Mouse (Mus musculus) E14TG2a.4 (cell line): Measurements from ENCODE around the gene Rplp2.
"Not testable (repeated sequence)": the region's sequence is repeated elsewhere in the genome, so short reads cannot be mapped to it uniquely, and the experiment has no call there.

Source experiments
- H3K27me3 ChIP-seq: 2 replicates; pipeline ENCODE4 v1.6.1; 2014; ENCODE audit warnings: low read length, control low read depth; ENCODE audit not compliant: insufficient read depth
- H3K36me3 ChIP-seq: 2 replicates; pipeline ENCODE4 v1.6.1; 2014; ENCODE audit warnings: low read length, control low read depth; ENCODE audit not compliant: insufficient read depth
- H3K4me1 ChIP-seq: replicated peaks from 2 replicates; pipeline ENCODE4 v1.6.1; 2014; ENCODE audit warnings: low read depth, low read length, control low read depth
- H3K4me3 ChIP-seq: replicated peaks from 2 replicates; pipeline ENCODE4 v1.5.1; 2014; ENCODE audit warnings: mild to moderate bottlenecking, low read length
- H3K9me3 ChIP-seq: 2 replicates; pipeline ENCODE4 v1.6.1; 2014; ENCODE audit warnings: low read length, control low read depth
- CTCF ChIP-seq: conservative IDR thresholded peaks from 2 replicates; pipeline ENCODE4 v1.5.1; 2014; ENCODE audit warnings: low read length
- NANOG ChIP-seq: IDR thresholded peaks from 2 replicates; pipeline ENCODE4 v1.6.1; 2014; ENCODE audit warnings: borderline replicate concordance, low read length, mixed read lengths
- POU5F1 ChIP-seq: IDR thresholded peaks from 2 replicates; pipeline ENCODE4 v1.6.1; 2014; ENCODE audit warnings: low read length, borderline replicate concordance

Rplp2 gene

DNA sequence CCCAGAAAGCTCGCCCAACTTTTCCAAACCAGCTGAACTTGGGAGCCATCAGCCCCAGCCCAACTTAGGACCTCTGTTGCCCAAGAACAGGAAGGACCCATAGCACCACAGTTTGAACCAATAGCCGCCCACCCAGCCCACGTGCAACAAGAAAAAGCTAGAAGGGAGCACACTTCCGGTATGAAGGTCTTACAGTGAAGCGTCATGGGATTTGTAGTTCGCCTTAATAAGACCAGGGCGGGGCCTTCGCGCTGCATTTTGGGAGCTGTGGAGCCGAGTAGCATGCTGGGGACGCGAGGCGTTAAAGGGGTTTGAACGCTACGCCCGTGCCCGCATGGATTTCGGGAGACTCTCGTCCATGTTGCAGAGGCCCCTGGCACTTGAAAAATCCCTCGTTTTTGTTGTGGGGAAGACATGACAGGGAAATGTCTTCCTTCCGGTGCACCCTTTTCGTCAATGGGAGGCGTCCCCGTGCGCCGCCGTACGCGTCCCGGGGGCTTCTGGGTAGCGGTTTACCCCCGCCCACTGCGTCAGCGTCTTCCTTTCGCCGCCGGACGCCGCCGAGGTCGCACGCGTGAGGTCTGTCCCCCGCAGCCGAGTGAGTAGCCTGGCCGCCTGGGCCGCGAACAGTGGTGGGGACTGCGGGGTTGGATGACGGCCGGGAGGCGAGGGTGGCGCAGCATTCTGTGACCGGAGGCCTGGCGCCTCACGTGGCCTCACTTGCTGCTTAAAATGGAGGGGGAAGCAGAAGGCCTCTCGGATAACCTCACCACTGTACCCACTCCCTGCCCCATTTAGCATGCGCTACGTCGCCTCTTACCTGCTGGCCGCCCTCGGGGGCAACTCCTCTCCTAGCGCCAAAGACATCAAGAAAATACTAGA is at the start of gene Rplp2:
TSS of gene Rplp2 (plus strand) at position 261 of the 882 bp plus-strand sequence.
- Histone ChIP-seq H3K36me3 (peaks cover 53% of the 10 kb centered on the region), H3K4me1 (peaks cover 79% of the 10 kb centered on the region), H3K4me3 (peak within 1 kb of the TSS; percentile 96), H3K27me3 (no peaks in the 10 kb centered on the region), H3K9me3 (no peaks in the 10 kb centered on the region)
- no peak for TF ChIP-seq NANOG
- no peak for TF ChIP-seq CTCF
- no peak for TF ChIP-seq POU5F1

DNA sequence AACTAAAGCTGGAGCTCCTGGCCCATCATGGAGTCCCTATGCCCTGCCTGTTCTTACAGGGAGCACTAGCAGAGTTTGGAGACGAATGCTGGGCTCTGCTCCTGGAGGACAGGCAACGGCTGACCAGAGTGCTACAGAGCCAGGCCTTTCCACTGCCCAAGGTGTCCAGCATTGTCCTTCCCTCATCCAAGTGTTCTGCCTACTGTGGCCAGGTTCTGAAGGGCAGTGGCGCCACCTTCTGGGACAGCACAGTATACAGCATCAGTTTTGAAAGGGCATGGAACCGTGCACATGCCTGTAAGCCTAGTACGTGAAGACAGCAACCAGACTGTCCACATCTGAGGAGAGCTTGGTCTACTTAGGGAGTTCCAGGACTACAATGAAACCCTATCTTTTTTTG is 43.9 kb upstream of the Rplp2 start:
- H3K4me3 ChIP-seq = no peak overlapping the region

DNA sequence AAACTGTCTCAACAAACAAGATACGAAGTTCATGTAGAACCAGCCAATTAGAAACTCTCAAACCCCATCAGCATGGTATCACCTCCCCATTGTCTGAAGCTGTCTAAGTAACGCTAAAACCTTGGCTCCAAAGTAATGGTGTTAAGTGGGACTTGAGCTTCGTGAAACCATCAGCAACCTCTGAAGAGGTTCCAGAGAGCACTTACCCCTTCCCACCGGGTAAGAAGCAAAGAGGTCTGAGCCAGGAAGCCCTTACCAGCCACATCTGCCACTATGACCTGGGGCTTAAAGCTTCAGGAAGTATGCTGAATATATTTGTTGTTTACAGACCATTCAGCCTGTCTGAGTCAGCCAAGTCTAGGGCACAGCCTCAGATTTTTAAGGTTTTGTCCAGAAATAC is 41.7 kb upstream of the Rplp2 start:
- Histone ChIP-seq H3K4me3 (no peak overlapping the region), H3K9me3 (peaks cover 5% of the 10 kb centered on the region), H3K36me3 (peaks cover 64% of the 10 kb centered on the region), H3K27me3 (no peaks in the 10 kb centered on the region), H3K4me1 (peaks cover 29% of the 10 kb centered on the region)
- no peak for TF ChIP-seq POU5F1

More for the DNA sequence above, 43.9 kb upstream of the Rplp2 start:
- TF ChIP-seq CTCF = peak; percentile 63
- TF ChIP-seq POU5F1 = no peak
- peaks cover 66% of the 10 kb centered on the region for H3K36me3 ChIP-seq
- H3K9me3 ChIP-seq = peaks cover 5% of the 10 kb centered on the region
- H3K4me1 ChIP-seq = peaks cover 31% of the 10 kb centered on the region
- H3K27me3 ChIP-seq = no peaks in the 10 kb centered on the region

DNA sequence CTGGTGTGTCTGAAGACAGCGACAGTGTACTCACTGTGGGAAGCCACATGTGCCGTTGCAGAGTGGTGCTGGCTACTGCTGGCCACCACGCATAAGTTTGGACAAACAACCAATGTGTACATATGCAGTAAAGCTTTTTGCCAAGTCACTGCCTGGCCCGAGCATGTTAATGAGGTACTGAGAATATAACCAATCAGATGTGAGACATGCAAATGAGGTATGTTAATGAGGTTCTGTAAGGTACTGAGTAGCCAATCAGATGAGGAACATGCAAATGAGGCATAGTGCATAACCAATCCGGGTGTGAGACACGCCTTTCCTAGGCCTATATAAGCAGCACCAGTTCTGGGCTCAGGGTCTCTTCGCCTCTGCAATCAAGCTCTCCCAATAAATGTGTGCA is 39.5 kb upstream of the Rplp2 start:
- H3K27me3 ChIP-seq, H3K4me3 ChIP-seq, H3K9me3 ChIP-seq: not testable (repeated sequence)
- H3K36me3 ChIP-seq = peaks cover 58% of the 10 kb centered on the region
- peaks cover 19% of the 10 kb centered on the region for H3K4me1 ChIP-seq

DNA sequence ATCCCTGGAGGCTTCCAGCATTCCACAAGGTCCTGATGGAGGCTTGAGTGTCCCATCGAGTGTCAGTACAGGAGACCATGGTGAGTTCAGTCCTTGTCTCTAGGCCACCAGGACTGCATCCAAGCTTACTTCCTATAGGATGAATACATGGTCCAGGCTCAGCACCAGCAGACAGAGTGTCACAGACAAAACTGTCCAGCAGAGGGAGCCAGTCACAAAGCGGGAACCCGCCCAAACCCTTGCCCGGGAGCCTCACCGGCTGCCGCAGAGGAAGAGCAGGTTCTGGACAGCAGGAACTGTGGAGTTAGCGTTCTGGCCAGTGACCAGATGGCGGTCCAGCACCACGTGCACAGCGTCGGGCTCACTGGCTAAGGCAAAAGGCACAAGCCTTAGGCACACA is 38.3 kb upstream of the Rplp2 start:
- peaks cover 5% of the 10 kb centered on the region for H3K9me3 ChIP-seq
- no peaks in the 10 kb centered on the region for H3K27me3 ChIP-seq
- TF ChIP-seq CTCF (peak; percentile 70), POU5F1 (no peak)
- peaks cover 47% of the 10 kb centered on the region for H3K36me3 ChIP-seq
- H3K4me3 ChIP-seq = no peak overlapping the region; the same call in 1 of the 2 replicates
- H3K4me1 ChIP-seq = peaks cover 27% of the 10 kb centered on the region

DNA sequence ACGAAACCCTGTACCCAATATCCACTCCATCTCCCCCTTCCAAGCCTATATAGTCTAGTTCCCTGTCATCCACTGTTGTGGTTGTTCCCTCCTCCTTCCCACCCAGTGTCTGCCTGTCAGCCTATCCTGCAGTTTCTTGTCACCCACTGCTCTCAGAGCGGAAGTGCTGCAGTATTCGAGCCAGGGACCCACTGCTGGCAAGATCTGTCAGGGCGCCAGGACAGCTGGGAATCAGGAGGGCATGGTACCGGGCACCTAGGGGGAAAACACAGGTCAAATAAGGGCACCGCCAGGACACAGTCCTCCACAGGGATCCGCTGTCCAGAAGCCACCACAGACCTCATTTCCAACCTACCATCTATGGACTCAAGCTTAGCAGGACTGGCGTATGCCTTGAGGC is 36.5 kb upstream of the Rplp2 start:
- peaks cover 39% of the 10 kb centered on the region for H3K4me1 ChIP-seq
- peaks cover 5% of the 10 kb centered on the region for H3K9me3 ChIP-seq
- no peaks in the 10 kb centered on the region for H3K27me3 ChIP-seq
- peaks cover 44% of the 10 kb centered on the region for H3K36me3 ChIP-seq
- no peak for TF ChIP-seq CTCF
- H3K4me3 ChIP-seq = no peak overlapping the region

DNA sequence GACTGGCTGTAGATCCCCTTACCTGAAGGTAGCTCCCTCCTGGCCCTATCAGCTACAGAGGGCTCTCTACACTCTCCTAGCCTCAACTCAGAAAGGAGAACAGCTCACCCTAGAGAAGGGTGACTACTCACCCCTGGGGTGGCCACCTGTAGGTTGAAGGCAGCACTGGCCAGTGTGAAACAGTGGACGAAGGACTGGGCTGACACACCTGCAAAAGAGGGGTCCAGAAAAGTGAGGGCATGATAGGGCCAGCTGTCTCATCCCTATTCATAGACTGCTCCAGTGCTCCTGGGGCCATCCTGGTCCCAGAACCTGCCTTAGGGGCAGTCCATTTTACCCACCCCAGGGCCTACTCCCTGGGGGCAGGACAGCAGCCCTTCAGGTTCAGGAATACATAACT is 35.5 kb upstream of the Rplp2 start:
- H3K4me1 ChIP-seq = peaks cover 50% of the 10 kb centered on the region
- H3K27me3 ChIP-seq = no peaks in the 10 kb centered on the region
- peaks cover 44% of the 10 kb centered on the region for H3K36me3 ChIP-seq
- TF ChIP-seq POU5F1 = no peak
- no peak for TF ChIP-seq CTCF
- TF ChIP-seq NANOG = no peak
- peaks cover 5% of the 10 kb centered on the region for H3K9me3 ChIP-seq
- H3K4me3 ChIP-seq = no peak overlapping the region

DNA sequence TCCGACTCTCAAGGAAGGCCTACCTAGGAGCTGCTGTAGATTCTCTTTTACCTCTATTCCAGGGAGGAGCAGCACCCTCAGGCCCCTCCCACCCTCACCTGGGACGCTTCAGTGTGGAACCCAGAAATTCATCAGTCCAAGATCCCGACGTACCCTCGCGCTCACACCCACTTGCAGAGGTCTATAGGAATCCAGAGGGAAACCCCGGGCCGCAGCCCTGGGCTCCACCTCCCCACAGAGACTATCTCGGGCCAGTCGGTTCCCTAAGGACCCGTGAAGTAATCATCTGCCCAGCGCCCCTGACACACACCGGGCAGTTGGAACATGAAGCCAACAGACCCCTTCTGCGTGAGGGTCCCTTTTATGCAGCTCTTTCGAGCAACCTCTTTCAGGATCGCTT is 33.8 kb upstream of the Rplp2 start:
- TF ChIP-seq CTCF (no peak), NANOG (no peak), POU5F1 (no peak)
- Histone ChIP-seq H3K36me3 (peaks cover 36% of the 10 kb centered on the region), H3K27me3 (no peaks in the 10 kb centered on the region), H3K4me3 (peak overlapping the region; percentile 94), H3K4me1 (peaks cover 62% of the 10 kb centered on the region), H3K9me3 (no peaks in the 10 kb centered on the region)

DNA sequence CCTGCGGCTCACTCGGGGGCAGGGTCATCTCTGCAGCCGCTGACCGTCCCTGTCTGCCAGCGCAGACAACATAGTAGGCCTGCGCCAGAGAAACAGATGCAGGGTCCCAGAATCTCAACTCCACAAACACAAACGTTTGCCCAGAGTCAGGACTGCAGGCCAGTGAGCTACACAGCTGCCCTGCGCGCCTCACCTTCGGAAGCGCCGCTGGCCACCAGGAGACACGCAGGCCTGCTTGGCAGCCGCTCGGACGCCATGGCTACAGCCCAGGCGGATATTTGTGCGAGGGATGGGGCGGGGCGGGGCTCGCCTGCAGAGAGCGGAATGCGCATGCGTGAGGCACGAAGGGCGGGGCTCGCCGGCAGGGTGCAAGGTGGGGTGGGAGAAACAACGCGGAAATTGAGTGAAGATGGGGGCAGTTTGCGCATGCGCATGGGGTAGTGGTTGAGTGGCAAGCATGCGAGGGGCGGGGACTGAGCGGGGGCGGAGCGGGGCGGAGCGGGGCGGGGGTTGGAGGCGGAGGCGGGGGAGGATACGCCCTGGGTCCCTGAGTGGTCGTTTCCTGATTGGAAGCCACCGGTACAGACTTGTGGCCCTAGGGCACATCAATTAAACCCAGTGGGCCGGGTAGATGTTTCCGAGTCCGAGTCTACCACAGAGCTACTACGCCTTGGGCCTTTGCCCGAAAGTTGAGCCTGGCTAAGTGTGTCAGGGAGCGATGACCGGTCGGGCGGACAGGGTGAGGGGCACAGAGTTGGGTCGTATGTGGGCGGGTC is 33.2 kb upstream of the Rplp2 start, which contains the start of gene Gatd1:
TSS of gene Gatd1 (minus strand) at position 328 of the 776 bp plus-strand sequence.
- Histone ChIP-seq H3K27me3 (no peaks in the 10 kb centered on the region), H3K4me3 (peak within 1 kb of the TSS; percentile 94), H3K9me3 (no peaks in the 10 kb centered on the region), H3K36me3 (peaks cover 31% of the 10 kb centered on the region), H3K4me1 (peaks cover 67% of the 10 kb centered on the region)
- TF ChIP-seq CTCF (no peak), POU5F1 (no peak), NANOG (no peak)
